Mouse (Mus musculus): Measurements from ENCODE around the gene Sytl4. TPM values are rescaled to one million over a fixed set of nuclear protein-coding genes. Genes with fewer than 3 reads are reported as not detected.

The Sytl4 gene
- polyA plus RNA-seq, 1 experiment: not detected

GRCm38 (mm10) chrX:133888111-133888510 is 93.5 kb downstream of the Sytl4 start:
- Histone ChIP-seq H3K4me3 (ENCODE audit: insufficient read depth, poor library complexity, severe bottlenecking) (no peak overlapping the region), H3K27me3 (ENCODE audit: control insufficient read depth, insufficient read depth, insufficient read length) (no peaks in the 10 kb centered on the region), H3ac (ENCODE audit: control insufficient read depth, insufficient read length, low read depth) (no peak overlapping the region), H3K36me3 (ENCODE audit: control insufficient read depth, insufficient read depth) (no peaks in the 10 kb centered on the region), H3K79me3 (ENCODE audit: low read depth) (no peaks in the 10 kb centered on the region), H3K79me2 (ENCODE audit: control insufficient read depth, insufficient read depth) (no peaks in the 10 kb centered on the region)
- TF ChIP-seq FOSL1 (IDR thresholded peaks at IDR 0.05; ENCODE audit: insufficient read depth, low read length, poor library complexity, severe bottlenecking): no peak
- TF ChIP-seq MYOG (IDR thresholded peaks at IDR 0.05; ENCODE audit: control insufficient read depth, extremely low read depth, insufficient read length): no peak

GRCm38 (mm10) chrX:133887308-133887707 is 94.3 kb downstream of the Sytl4 start:
- TF ChIP-seq MYOG (IDR thresholded peaks at IDR 0.05; ENCODE audit: control insufficient read depth, extremely low read depth, insufficient read length): no peak
- TF ChIP-seq FOSL1 (IDR thresholded peaks at IDR 0.05; ENCODE audit: insufficient read depth, low read length, poor library complexity, severe bottlenecking): no peak
- TF ChIP-seq CTCF (IDR thresholded peaks at IDR 0.05; ENCODE audit: control insufficient read depth, insufficient read depth, insufficient read length): no peak
- TF ChIP-seq CEBPB (IDR thresholded peaks at IDR 0.05; ENCODE audit: low read depth): no peak
- TF ChIP-seq MYOD1 (IDR thresholded peaks at IDR 0.05; ENCODE audit: control insufficient read depth, insufficient read length, low read depth): no peak
- no peak for TF ChIP-seq MAX (IDR thresholded peaks at IDR 0.05)
- TF ChIP-seq USF1 (IDR thresholded peaks at IDR 0.05; ENCODE audit: low read depth): no peak
- H3K36me3 ChIP-seq (ENCODE audit: control insufficient read depth, insufficient read depth): no peaks in the 10 kb centered on the region

More at GRCm38 (mm10) chrX:133887308-133887707, 94.3 kb downstream of the Sytl4 start:
- Histone ChIP-seq H3K79me2 (ENCODE audit: control insufficient read depth, insufficient read depth) (no peaks in the 10 kb centered on the region), H3ac (ENCODE audit: control insufficient read depth, insufficient read length, low read depth) (no peak overlapping the region), H3K4me3 (ENCODE audit: insufficient read depth, poor library complexity, severe bottlenecking) (no peak overlapping the region), H3K79me3 (ENCODE audit: low read depth) (no peaks in the 10 kb centered on the region), H3K27me3 (ENCODE audit: control insufficient read depth, insufficient read depth, insufficient read length) (no peaks in the 10 kb centered on the region)

Other genes with a start within 250 kb of the Sytl4 start
- 0.05 TPM for gene Tnmd, start 130.8 kb downstream of the Sytl4 start, polyA plus RNA-seq (2012; fragmentation: generic; extraction: Trizol)
- gene Tspan6, start 83.4 kb downstream of the Sytl4 start, polyA plus RNA-seq (2012; fragmentation: generic; extraction: Trizol): 29.4 TPM
- 34.3 TPM for gene Srpx2, start 73.4 kb downstream of the Sytl4 start, polyA plus RNA-seq (2012; fragmentation: generic; extraction: Trizol)
- 22.7 TPM for gene Cstf2, start 77.4 kb upstream of the Sytl4 start, polyA plus RNA-seq (2012; fragmentation: generic; extraction: Trizol)
- gene Xkrx, start 180.3 kb upstream of the Sytl4 start, polyA plus RNA-seq (2012; fragmentation: generic; extraction: Trizol): 0.09 TPM
- not detected for gene Arl13a, start 205.7 kb upstream of the Sytl4 start, polyA plus RNA-seq (2012; fragmentation: generic; extraction: Trizol)
- gene Nox1, start 240.1 kb upstream of the Sytl4 start, polyA plus RNA-seq (2012; fragmentation: generic; extraction: Trizol): 0.07 TPM